Mouse (Mus musculus) heart, postnatal 36 days (tissue): ENCODE data around the gene Rassf5. TPM values are rescaled to one million over a fixed set of nuclear protein-coding genes. Genes with fewer than 3 reads are reported as not detected.

Source experiments
- DNase-seq, 2 experiments: peaks; one replicate each; pipeline ENCODE4 v3.0.0; 2021 to 2022
- intact Hi-C: fragments of 180-260 bp; cut with DNase I; formaldehyde crosslinking; loops from one replicate; pipeline ENCODE4 v1.15.1; 2025
- total RNA-seq, 2 experiments: library from RNA; stranded (reverse); gene quantifications; 2 replicates each; pipeline ENCODE4 v1.2.3; 2021

Gene Rassf5
- 1 to 10 TPM; 1.7 to 1.8 TPM for total RNA-seq

- peak; percentile 75 to 84 for DNase-seq
These were observed at the start of gene Rassf5 for GRCm38 (mm10) chr1:131245089-131245856. Gene Rassf5 (minus strand): TSS chr1:131245258.

DNA sequence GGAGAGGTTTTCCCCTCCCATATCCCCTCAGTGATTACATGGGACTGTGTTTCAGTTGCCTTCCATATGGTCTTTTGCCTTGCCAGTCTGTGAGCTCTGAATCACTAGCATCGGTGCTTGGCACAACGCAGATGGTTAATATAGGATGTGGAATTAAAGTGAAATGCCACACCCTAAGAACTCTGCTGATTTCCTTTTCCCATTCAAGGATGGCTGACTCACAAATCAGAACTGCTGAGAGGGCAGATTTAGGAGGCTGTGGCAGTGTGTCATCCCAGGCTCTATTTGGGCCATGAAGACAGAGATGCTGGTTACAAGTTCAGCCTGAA lies 48.8 kb upstream of the Rassf5 start:
- DNase-seq = no peak
- intact Hi-C loops = loop anchor here (5.0 kb wide), 1 partner anchor 48 kb away; no protein-coding TSS in a partner anchor

More at GRCm38 (mm10) chr1:131245089-131245856, at the start of gene Rassf5:
- intact Hi-C loops = no loop called here

- intact Hi-C loops = loop anchor here (5.0 kb wide), 1 partner anchor 49 kb away; no protein-coding TSS in a partner anchor
- DNase-seq = no peak
These were observed 48.3 kb upstream of the Rassf5 start for GRCm38 (mm10) chr1:131293221-131293921.

DNA sequence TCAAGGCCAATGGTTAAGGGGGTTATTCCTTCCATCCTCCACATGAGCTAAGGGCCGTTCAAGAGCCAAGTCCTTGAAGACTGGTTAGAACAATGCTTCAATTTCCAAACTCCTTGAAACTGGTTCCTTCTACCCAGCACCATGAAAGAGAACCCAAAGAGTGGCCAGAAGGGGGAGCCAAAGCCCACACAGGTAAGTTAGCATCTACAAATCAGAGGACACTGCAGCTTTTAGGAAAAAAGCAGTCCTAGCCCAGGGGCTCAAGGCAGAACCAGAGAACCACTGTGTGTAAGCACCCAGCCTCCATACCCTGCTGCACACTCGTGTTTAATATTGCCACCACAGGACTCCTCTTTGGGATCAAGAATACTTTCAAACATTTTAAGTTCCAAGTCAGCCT lies 45.6 kb upstream of the Rassf5 start:
- intact Hi-C loops = loop anchor here (1.0 to 5.0 kb wide), 2 partner anchors 52 to 265 kb away; no protein-coding TSS in a partner anchor
- peak; percentile 58 to 71 for DNase-seq

GRCm38 (mm10) chr1:131288938-131289337 lies 43.9 kb upstream of the Rassf5 start:
- intact Hi-C loops = no loop called here

GRCm38 (mm10) chr1:131287267-131287666 lies 42.2 kb upstream of the Rassf5 start:
- DNase-seq = no peak
- intact Hi-C loops = no loop called here

More at GRCm38 (mm10) chr1:131288938-131289337, 43.9 kb upstream of the Rassf5 start:
- no peak for DNase-seq

DNA sequence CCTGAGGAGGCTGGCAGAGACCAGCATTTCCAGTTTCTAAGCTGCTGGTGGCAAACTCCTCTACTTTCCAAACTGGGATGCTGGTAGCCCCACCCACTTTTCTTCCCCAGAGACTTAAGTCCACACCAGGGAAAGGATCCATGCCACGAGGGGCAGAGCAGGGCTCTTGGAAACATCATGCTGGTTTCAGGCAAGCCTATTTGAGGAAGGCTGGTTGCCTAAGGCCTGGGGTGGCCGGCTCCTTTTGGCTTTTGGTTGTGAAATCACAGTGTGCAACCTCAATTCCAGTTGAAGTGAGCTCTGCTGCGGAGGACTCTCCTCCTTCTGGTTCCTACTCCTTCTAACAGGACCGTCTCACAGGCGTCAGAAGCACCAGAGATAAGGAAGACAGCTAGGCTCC lies 41.7 kb upstream of the Rassf5 start:
- intact Hi-C loops = no loop called here
- DNase-seq = no peak

DNA sequence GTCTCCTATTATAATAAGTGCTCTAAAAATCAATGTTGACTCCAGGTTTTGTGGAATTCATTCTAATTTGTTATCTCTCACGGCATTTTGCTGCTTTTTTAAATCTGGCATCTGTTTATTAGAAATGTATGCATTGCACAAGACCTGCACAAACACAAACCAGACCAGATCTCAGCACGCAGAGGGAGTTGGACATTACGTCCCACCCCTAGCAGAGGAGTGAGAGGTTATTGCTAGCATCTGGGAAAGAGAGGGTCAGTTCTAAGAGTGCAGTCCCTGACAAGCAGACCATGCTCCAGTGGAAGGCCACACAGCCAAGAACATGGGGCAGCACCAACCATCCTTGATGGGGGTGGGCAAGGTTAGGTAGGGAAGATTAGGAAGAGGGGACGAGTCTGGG lies 39.6 kb upstream of the Rassf5 start:
- DNase-seq = no peak
- intact Hi-C loops = no loop called here

GRCm38 (mm10) chr1:131284167-131284566 lies 39.1 kb upstream of the Rassf5 start:
- no peak for DNase-seq
- intact Hi-C loops = no loop called here

GRCm38 (mm10) chr1:131281731-131282130 lies 36.7 kb upstream of the Rassf5 start:
- no peak for DNase-seq

GRCm38 (mm10) chr1:131280280-131280679 lies 35.2 kb upstream of the Rassf5 start:
- intact Hi-C loops = no loop called here
- DNase-seq = no peak

More at GRCm38 (mm10) chr1:131281731-131282130, 36.7 kb upstream of the Rassf5 start:
- intact Hi-C loops = no loop called here

- DNase-seq = no peak
These were observed 34.4 kb upstream of the Rassf5 start, which contains the start of gene Ikbke for GRCm38 (mm10) chr1:131279456-131279776. Gene Ikbke (minus strand): TSS chr1:131279606.

GRCm38 (mm10) chr1:131278606-131279455 lies 33.8 kb upstream of the Rassf5 start:
- DNase-seq = peak in 1 of 2 experiments; percentile 30
- intact Hi-C loops = no loop called here

More at GRCm38 (mm10) chr1:131279456-131279776, 34.4 kb upstream of the Rassf5 start, which contains the start of gene Ikbke:
- intact Hi-C loops = no loop called here

- no peak for DNase-seq
- intact Hi-C loops = no loop called here
These were observed 31.8 kb upstream of the Rassf5 start for GRCm38 (mm10) chr1:131276831-131277230.

DNA sequence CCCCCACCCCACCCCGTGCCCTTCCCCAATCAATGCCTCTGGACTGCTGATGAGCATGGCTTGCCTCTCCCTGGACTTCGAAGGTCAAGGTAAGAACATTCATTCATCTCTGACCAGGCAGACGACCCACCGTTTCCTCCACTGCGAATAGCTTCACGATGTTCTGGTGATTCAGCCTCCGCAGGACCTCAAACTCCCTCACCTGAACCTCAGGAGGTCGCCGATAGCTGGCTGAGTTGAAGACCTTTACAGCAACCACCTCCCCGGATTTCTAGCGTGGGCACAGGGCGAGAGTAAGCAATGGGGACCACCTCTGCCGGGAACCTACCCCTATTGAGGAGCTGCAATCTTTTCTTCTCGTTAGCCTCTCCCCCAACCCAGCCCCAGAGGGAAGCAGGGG lies 30.5 kb upstream of the Rassf5 start:
- intact Hi-C loops = no loop called here
- no peak for DNase-seq

GRCm38 (mm10) chr1:131274725-131275539 lies 29.9 kb upstream of the Rassf5 start:
- intact Hi-C loops = loop anchor here (5.0 kb wide), 1 partner anchor 282 kb away; no protein-coding TSS in a partner anchor
- no peak for DNase-seq

DNA sequence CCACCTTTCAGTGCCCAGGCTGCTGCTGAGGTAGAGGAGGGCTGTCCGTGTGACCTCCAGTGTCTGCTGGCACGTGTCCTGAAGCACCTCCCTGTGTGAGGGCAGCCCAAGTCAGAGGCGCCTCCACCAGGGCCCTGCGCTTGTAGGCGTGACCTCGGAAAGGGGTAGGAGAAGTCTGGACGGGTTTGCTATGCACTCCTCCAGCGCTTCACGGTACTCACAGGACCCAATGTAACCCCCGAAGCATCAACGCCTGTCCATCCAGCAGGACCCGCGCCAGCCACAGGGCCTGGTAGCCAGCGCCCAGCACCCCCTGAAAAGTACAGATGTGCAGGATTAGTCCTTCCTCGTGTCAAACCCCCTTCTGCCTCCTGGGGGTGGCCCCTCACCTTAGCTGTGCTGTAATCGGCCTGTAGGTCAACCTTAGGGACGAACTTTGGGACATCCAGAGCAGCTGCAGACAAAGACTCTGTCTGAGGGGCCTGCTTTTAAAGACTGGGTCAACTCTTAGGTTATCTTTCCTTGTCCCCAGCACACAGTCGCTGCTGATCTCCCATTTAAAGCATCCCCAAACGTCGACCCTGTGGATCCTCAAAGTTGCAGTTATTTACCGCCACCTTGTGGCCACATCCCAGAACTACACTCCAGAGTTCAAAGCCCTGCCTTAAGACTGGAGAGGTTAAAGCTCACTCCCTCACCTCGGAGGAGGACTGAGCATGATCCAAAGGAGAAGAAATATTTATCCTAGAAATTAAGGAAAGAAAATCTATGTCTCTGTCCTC lies 24.9 kb upstream of the Rassf5 start:
- DNase-seq = peak; percentile 62 to 72
- intact Hi-C loops = loop anchor here (5.0 to 10.0 kb wide), 2 partner anchors 287 to 475 kb away; no protein-coding TSS in a partner anchor

GRCm38 (mm10) chr1:131268776-131269175 lies 23.7 kb upstream of the Rassf5 start:
- DNase-seq = no peak
- intact Hi-C loops = loop anchor here (10.0 kb wide), 1 partner anchor 474 kb away; no protein-coding TSS in a partner anchor

- no peak for DNase-seq
These were observed 18.8 kb upstream of the Rassf5 start for GRCm38 (mm10) chr1:131263905-131264304.

More at GRCm38 (mm10) chr1:131263905-131264304, 18.8 kb upstream of the Rassf5 start:
- intact Hi-C loops = loop anchor here (5.0 to 10.0 kb wide), 2 partner anchors 147 to 469 kb away; no protein-coding TSS in a partner anchor
